Mouse (Mus musculus): ENCODE results near the gene Cep83. TPM values are rescaled to one million over a fixed set of nuclear protein-coding genes. Genes with fewer than 3 reads are reported as not detected.
"Not testable (repeated sequence)": the region's sequence is repeated elsewhere in the genome, so short reads cannot be mapped to it uniquely, and the experiment has no call there.

Cep83 gene
- polyA plus RNA-seq, 1 experiment from 2014 or later, result 24.7 TPM

- no peak overlapping the region for H3K4me3 ChIP-seq (ENCODE audit: low read depth, low read length)
- H3K27ac ChIP-seq (ENCODE audit: low read depth), result no peak overlapping the region
- 86% methylated on average over 6 of the region's 6 CpGs for WGBS
- H3K4me2 ChIP-seq, result no peak overlapping the region
- ATAC-seq (ENCODE audit: insufficient read depth) (no peak), DNase-seq (no peak)
- H3K4me1 ChIP-seq (ENCODE audit: insufficient read depth), result no peaks in the 10 kb centered on the region
- no peaks in the 10 kb centered on the region for H3K27me3 ChIP-seq (ENCODE audit: insufficient read depth, low read length)
- no peaks in the 10 kb centered on the region for H3K9me3 ChIP-seq (ENCODE audit: low read depth, low read length)
- H3K36me3 ChIP-seq (ENCODE audit: insufficient read depth), result peaks cover 8% of the 10 kb centered on the region; the same call in 1 of the 2 replicates
- no peak overlapping the region for H3K9ac ChIP-seq
- no peak for TF ChIP-seq CTCF (IDR thresholded peaks at IDR 0.05; ENCODE audit: low read depth)
These were observed 31.8 kb downstream of the Cep83 start for GRCm38 (mm10) chr10:94720300-94720699.

- not testable (repeated sequence) for H3K27me3 ChIP-seq (ENCODE audit: insufficient read depth, low read length); H3K4me3 ChIP-seq (ENCODE audit: low read depth, low read length); H3K4me2 ChIP-seq; ATAC-seq (ENCODE audit: insufficient read depth); H3K27ac ChIP-seq (ENCODE audit: low read depth); H3K9ac ChIP-seq; DNase-seq; H3K36me3 ChIP-seq (ENCODE audit: insufficient read depth); H3K9me3 ChIP-seq (ENCODE audit: low read depth, low read length); H3K4me1 ChIP-seq (ENCODE audit: insufficient read depth)
- 85% methylated on average over 2 of the region's 2 CpGs for WGBS
These were observed 39.6 kb downstream of the Cep83 start for GRCm38 (mm10) chr10:94728053-94728452.

DNA sequence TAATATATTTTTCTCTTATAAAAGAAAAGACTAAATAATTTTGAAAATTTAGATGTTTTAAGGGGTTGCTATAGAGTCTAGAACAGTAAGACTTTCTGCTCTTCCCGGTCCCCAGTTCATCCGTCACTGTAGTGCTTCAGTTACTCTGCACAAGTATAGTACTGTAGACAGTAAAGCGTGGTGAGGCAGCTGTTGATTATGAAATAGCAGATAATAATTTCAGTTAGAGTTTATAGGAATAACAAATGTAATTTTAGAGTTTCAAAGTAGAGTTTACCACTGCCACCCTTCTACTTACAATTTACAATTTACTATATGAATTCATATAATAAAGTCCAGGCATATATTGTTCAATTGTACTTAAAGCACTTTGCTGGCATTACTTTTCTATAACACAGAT, 42.0 kb downstream of the Cep83 start:
- Histone ChIP-seq H3K9me3 (ENCODE audit: low read depth, low read length) (no peaks in the 10 kb centered on the region), H3K4me2 (no peak overlapping the region), H3K27ac (ENCODE audit: low read depth) (no peak overlapping the region), H3K27me3 (ENCODE audit: insufficient read depth, low read length) (no peaks in the 10 kb centered on the region), H3K4me3 (ENCODE audit: low read depth, low read length) (no peak overlapping the region), H3K36me3 (ENCODE audit: insufficient read depth) (0 out of 2 replicates have a peak, but pooled peaks cover 5% of the 10 kb centered on the region), H3K4me1 (ENCODE audit: insufficient read depth) (no peaks in the 10 kb centered on the region), H3K9ac (no peak overlapping the region)
- ATAC-seq (ENCODE audit: insufficient read depth) (no peak), DNase-seq (no peak)
- no peak for TF ChIP-seq CTCF (IDR thresholded peaks at IDR 0.05; ENCODE audit: low read depth)
- 88% methylated on average over 3 of the region's 3 CpGs for WGBS

- TF ChIP-seq CTCF (IDR thresholded peaks at IDR 0.05; ENCODE audit: low read depth), result no peak
- no peaks in the 10 kb centered on the region for H3K27me3 ChIP-seq (ENCODE audit: insufficient read depth, low read length)
- 86% methylated on average over 3 of the region's 3 CpGs for WGBS
- no peak overlapping the region for H3K9ac ChIP-seq
- 0 out of 2 replicates have a peak, but pooled peaks cover 6% of the 10 kb centered on the region for H3K36me3 ChIP-seq (ENCODE audit: insufficient read depth)
- ATAC-seq (ENCODE audit: insufficient read depth), result no peak
- H3K9me3 ChIP-seq (ENCODE audit: low read depth, low read length), result no peaks in the 10 kb centered on the region
- no peak for DNase-seq
- H3K4me3 ChIP-seq (ENCODE audit: low read depth, low read length), result no peak overlapping the region
- H3K4me1 ChIP-seq (ENCODE audit: insufficient read depth), result no peaks in the 10 kb centered on the region
- no peak overlapping the region for H3K27ac ChIP-seq (ENCODE audit: low read depth)
- H3K4me2 ChIP-seq, result no peak overlapping the region
These were observed 46.4 kb downstream of the Cep83 start for GRCm38 (mm10) chr10:94734829-94735228.

DNA sequence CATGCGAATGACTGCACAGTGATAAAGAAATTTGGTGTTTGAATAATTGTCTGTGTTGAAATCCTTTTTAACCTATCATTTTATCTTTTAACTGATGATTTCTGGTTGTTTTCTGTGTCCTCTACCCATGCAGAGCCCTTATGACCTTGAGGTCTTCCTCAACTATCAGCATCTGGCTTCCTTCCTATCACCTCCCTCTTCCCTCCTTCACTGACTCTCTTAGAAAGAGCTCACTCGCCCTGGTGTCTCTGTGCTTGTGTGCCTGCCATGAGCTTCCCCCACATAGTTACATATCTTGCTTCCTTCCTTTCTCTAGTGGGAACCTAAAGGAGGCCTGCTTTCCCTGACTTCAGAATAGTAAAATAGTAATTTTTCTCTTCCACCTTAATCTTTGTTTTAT, 51.8 kb downstream of the Cep83 start:
- H3K4me1 ChIP-seq (ENCODE audit: insufficient read depth), result no peaks in the 10 kb centered on the region
- DNase-seq, result no peak
- H3K27me3 ChIP-seq (ENCODE audit: insufficient read depth, low read length), result no peaks in the 10 kb centered on the region
- 69% methylated on average over 2 of the region's 2 CpGs for WGBS
- H3K36me3 ChIP-seq (ENCODE audit: insufficient read depth), result 0 out of 2 replicates have a peak, but pooled peaks cover 15% of the 10 kb centered on the region
- H3K4me3 ChIP-seq (ENCODE audit: low read depth, low read length), result no peak overlapping the region
- no peak overlapping the region for H3K9ac ChIP-seq
- no peak for TF ChIP-seq CTCF (IDR thresholded peaks at IDR 0.05; ENCODE audit: low read depth)
- H3K9me3 ChIP-seq (ENCODE audit: low read depth, low read length), result no peaks in the 10 kb centered on the region
- no peak overlapping the region for H3K4me2 ChIP-seq
- no peak overlapping the region for H3K27ac ChIP-seq (ENCODE audit: low read depth)
- no peak for ATAC-seq (ENCODE audit: insufficient read depth)

DNA sequence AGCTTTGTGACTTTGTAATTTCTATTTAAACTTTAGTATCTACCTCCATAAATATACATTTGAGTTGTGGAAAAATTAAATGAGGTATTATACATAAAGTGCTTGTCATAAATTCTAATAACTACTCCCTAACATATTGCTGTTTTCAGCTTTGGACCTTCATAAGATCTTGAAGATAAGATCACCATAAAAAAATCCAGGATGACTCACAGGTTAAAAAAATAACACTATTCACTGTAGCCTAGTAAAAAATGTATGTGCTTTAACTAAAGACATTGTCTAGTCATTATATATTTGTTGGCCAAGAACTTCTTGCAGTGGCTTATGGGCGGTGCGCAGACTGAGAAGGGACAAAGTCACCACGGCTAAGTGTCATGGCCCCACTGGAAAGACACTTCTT, 53.0 kb downstream of the Cep83 start:
- 93% methylated on average over 3 of the region's 3 CpGs for WGBS

GRCm38 (mm10) chr10:94747011-94747410, 58.6 kb downstream of the Cep83 start:
- H3K4me3 ChIP-seq (ENCODE audit: low read depth, low read length), result no peak overlapping the region
- H3K9ac ChIP-seq, result no peak overlapping the region
- no peaks in the 10 kb centered on the region for H3K27me3 ChIP-seq (ENCODE audit: insufficient read depth, low read length)
- ATAC-seq (ENCODE audit: insufficient read depth) (no peak), DNase-seq (no peak)
- H3K4me2 ChIP-seq, result no peak overlapping the region
- H3K36me3 ChIP-seq (ENCODE audit: insufficient read depth), result peaks cover 7% of the 10 kb centered on the region
- H3K9me3 ChIP-seq (ENCODE audit: low read depth, low read length), result no peaks in the 10 kb centered on the region
- no peaks in the 10 kb centered on the region for H3K4me1 ChIP-seq (ENCODE audit: insufficient read depth)
- 82% methylated on average over 2 of the region's 2 CpGs for WGBS
- H3K27ac ChIP-seq (ENCODE audit: low read depth), result no peak overlapping the region
- TF ChIP-seq CTCF (IDR thresholded peaks at IDR 0.05; ENCODE audit: low read depth), result no peak

More for the DNA sequence above, 53.0 kb downstream of the Cep83 start:
- no peaks in the 10 kb centered on the region for H3K4me1 ChIP-seq (ENCODE audit: insufficient read depth)
- no peak overlapping the region for H3K4me2 ChIP-seq
- no peaks in the 10 kb centered on the region for H3K9me3 ChIP-seq (ENCODE audit: low read depth, low read length)
- DNase-seq (no peak), ATAC-seq (ENCODE audit: insufficient read depth) (no peak)
- H3K36me3 ChIP-seq (ENCODE audit: insufficient read depth), result 0 out of 2 replicates have a peak, but pooled peaks cover 15% of the 10 kb centered on the region
- H3K27ac ChIP-seq (ENCODE audit: low read depth), result no peak overlapping the region
- no peak overlapping the region for H3K4me3 ChIP-seq (ENCODE audit: low read depth, low read length)
- no peak for TF ChIP-seq CTCF (IDR thresholded peaks at IDR 0.05; ENCODE audit: low read depth)
- H3K27me3 ChIP-seq (ENCODE audit: insufficient read depth, low read length), result no peaks in the 10 kb centered on the region
- H3K9ac ChIP-seq, result no peak overlapping the region

- Histone ChIP-seq H3K4me1 (ENCODE audit: insufficient read depth) (no peaks in the 10 kb centered on the region), H3K9me3 (ENCODE audit: low read depth, low read length) (no peaks in the 10 kb centered on the region), H3K4me2 (no peak overlapping the region), H3K4me3 (ENCODE audit: low read depth, low read length) (no peak overlapping the region), H3K27ac (ENCODE audit: low read depth) (no peak overlapping the region), H3K27me3 (ENCODE audit: insufficient read depth, low read length) (no peaks in the 10 kb centered on the region), H3K36me3 (ENCODE audit: insufficient read depth) (peaks cover 7% of the 10 kb centered on the region; the same call in 1 of the 2 replicates), H3K9ac (no peak overlapping the region)
- no peak for ATAC-seq (ENCODE audit: insufficient read depth)
- no peak for TF ChIP-seq CTCF (IDR thresholded peaks at IDR 0.05; ENCODE audit: low read depth)
- 36% methylated on average over 3 of the region's 3 CpGs for WGBS
- DNase-seq, result peak; percentile 56
These were observed 83.0 kb downstream of the Cep83 start for GRCm38 (mm10) chr10:94771496-94771895.

Data from lung, embryonic 14.5 days (tissue).